Mouse (Mus musculus) liver, embryonic 14.5 days (tissue): Measurements from ENCODE around the gene Itga1. TPM values are rescaled to one million over a fixed set of nuclear protein-coding genes. Genes with fewer than 3 reads are reported as not detected.

ENCODE experiments used
- ATAC-seq: fragments of 200-750 bp; cut with Nextera tagmentation; 2 replicates; pipeline ENCODE4 v1.8.0; 2017; ENCODE audit warnings: moderate number of reproducible peaks, mild to moderate bottlenecking, moderate library complexity; ENCODE audit not compliant: insufficient read depth
- DNase-seq, 3 experiments: peaks; one replicate each; pipeline ENCODE4 v3.0.0-alpha.2; 2012 to 2013; ENCODE audit warnings: low read depth in 3 of 3, low spot score in 3 of 3
- H3K27ac ChIP-seq: fragments of 300-500 bp; sonication (generic); 2 replicates; pipeline ENCODE4 v1.5.1; 2014; ENCODE audit warnings: moderate library complexity, mild to moderate bottlenecking, control low read depth, inconsistent platforms
- H3K27me3 ChIP-seq: fragments of 300-500 bp; sonication (generic); 2 replicates; pipeline ENCODE4 v1.6.1; 2014; ENCODE audit warnings: mild to moderate bottlenecking, low read length, moderate library complexity; ENCODE audit not compliant: control insufficient read depth, insufficient read depth
- H3K36me3 ChIP-seq: fragments of 300-500 bp; sonication (generic); replicated peaks from 2 replicates; pipeline ENCODE4 v1.6.1; 2014; ENCODE audit warnings: low read depth; ENCODE audit not compliant: control insufficient read depth, insufficient read depth
- H3K4me1 ChIP-seq, 2 experiments: fragments of 200-500 bp in 1 of 2; fragments of 300-500 bp in 1 of 2; sonication (generic) in 1 of 2; replicated peaks; 2 replicates each; pipeline ENCODE4 v1.6.1; 2012 to 2014; ENCODE audit warnings: antibody characterized with exemption in 1 of 2, inconsistent platforms in 1 of 2, low read length in 1 of 2; ENCODE audit not compliant: control insufficient read depth in 2 of 2, insufficient read depth in 2 of 2
- H3K4me2 ChIP-seq: fragments of 300-500 bp; sonication (generic); 2 replicates; pipeline ENCODE4 v1.6.1; 2014; ENCODE audit warnings: low read depth, mild to moderate bottlenecking, control low read depth, moderate library complexity
- H3K4me3 ChIP-seq, 2 experiments: fragments of 200-500 bp in 1 of 2; fragments of 300-500 bp in 1 of 2; sonication (generic) in 1 of 2; 2 replicates each; pipeline ENCODE4 v1.5.1; 2012 to 2014; ENCODE audit warnings: low read depth in 2 of 2, low read length in 2 of 2, mild to moderate bottlenecking in 2 of 2, control low read depth in 1 of 2, inconsistent platforms in 1 of 2, moderate library complexity in 1 of 2; ENCODE audit not compliant: insufficient read depth in 1 of 2
- H3K9ac ChIP-seq: fragments of 300-500 bp; sonication (generic); replicated peaks from 2 replicates; pipeline ENCODE4 v1.6.1; 2014; ENCODE audit warnings: mild to moderate bottlenecking, control low read depth, moderate library complexity
- H3K9me3 ChIP-seq: fragments of 300-500 bp; sonication (generic); 2 replicates; pipeline ENCODE4 v1.6.1; 2016; ENCODE audit warnings: low read length, mixed read lengths; ENCODE audit not compliant: control insufficient read depth
- CTCF ChIP-seq: IDR thresholded peaks from 2 replicates; pipeline ENCODE4 v1.5.1; 2016; ENCODE audit warnings: antibody characterized with exemption, low read depth, control low read depth
- EP300 ChIP-seq: IDR thresholded peaks from 2 replicates; pipeline ENCODE4 v1.6.1; 2016; ENCODE audit warnings: antibody characterized with exemption, low read depth
- WGBS: fragments of 180-500 bp; shearing (Covaris S2); extraction: QIAGEN DNeasy Blood & Tissue Kit; methylation state at CpG from one replicate; pipeline ENCODE4 v1.1.7; 2014; ENCODE audit not compliant: insufficient replicate concordance; 5-methylcytosine and 5-hydroxymethylcytosine counted together
- polyA plus RNA-seq, 2 experiments: library from polyadenylated mRNA; depleted of rRNA in 1 of 2; stranded (reverse) in 1 of 2; unstranded in 1 of 2; fragments of >200 nt; fragmentation: Nextera tagmentation in 1 of 2; extraction: Ambion mirVana in 1 of 2; gene quantifications; 2 replicates each; pipeline versions ENCODE4 v1.2.1 to v1.2.3; 2012 to 2014

The Itga1 gene
- polyA plus RNA-seq, 2 experiments: 0.94 to 2.8 TPM

GRCm38 (mm10) chr13:114930996-114931649 is 170.6 kb downstream of the Itga1 start:
- H3K4me3 ChIP-seq: peak overlapping the region; percentile 28 to 39; a peak in 3 of 4 replicates
- DNase-seq (no peak), ATAC-seq (0 out of 2 replicates have a peak, but pooled peaks have one; percentile 24)
- no peaks in the 10 kb centered on the region for H3K9me3 ChIP-seq
- H3K9ac ChIP-seq: no peak overlapping the region
- H3K27ac ChIP-seq: no peak overlapping the region
- peaks cover 0 to 3% of the 10 kb centered on the region in 2 experiments; a peak in 2 of 4 replicates for H3K4me1 ChIP-seq
- H3K36me3 ChIP-seq: no peaks in the 10 kb centered on the region
- H3K4me2 ChIP-seq: peak overlapping the region; percentile 51
- WGBS: under 1% methylated on average over 10 of the region's 10 CpGs
- no peaks in the 10 kb centered on the region for H3K27me3 ChIP-seq
- no peak for TF ChIP-seq EP300
- TF ChIP-seq CTCF: no peak

GRCm38 (mm10) chr13:114924785-114925184 is 177.0 kb downstream of the Itga1 start:
- ATAC-seq (no peak), DNase-seq (no peak)
- H3K4me2 ChIP-seq: no peak overlapping the region
- TF ChIP-seq EP300 (no peak), CTCF (no peak)
- H3K36me3 ChIP-seq: no peaks in the 10 kb centered on the region
- no peaks in the 10 kb centered on the region for H3K9me3 ChIP-seq
- H3K4me1 ChIP-seq: 0 out of 4 replicates have a peak, but pooled peaks cover 0 to 2% of the 10 kb centered on the region in 2 experiments
- no peak overlapping the region for H3K4me3 ChIP-seq
- no peak overlapping the region for H3K27ac ChIP-seq
- H3K9ac ChIP-seq: no peak overlapping the region
- no peaks in the 10 kb centered on the region for H3K27me3 ChIP-seq
- 15% methylated on average over 1 of the region's 1 CpGs for WGBS

- ATAC-seq: peak; percentile 51; the same call in 1 of the 2 replicates
- no peak for TF ChIP-seq EP300
- TF ChIP-seq CTCF: no peak
- H3K36me3 ChIP-seq: no peaks in the 10 kb centered on the region
- H3K9me3 ChIP-seq: no peaks in the 10 kb centered on the region
- 0 out of 4 replicates have a peak, but pooled peaks cover 0 to 2% of the 10 kb centered on the region in 2 experiments for H3K4me1 ChIP-seq
- DNase-seq: peak in 1 of 3 experiments; percentile 11
- H3K4me3 ChIP-seq: no peak overlapping the region
- 54% methylated on average over 9 of the region's 9 CpGs for WGBS
- no peaks in the 10 kb centered on the region for H3K27me3 ChIP-seq
- no peak overlapping the region for H3K9ac ChIP-seq
- H3K27ac ChIP-seq: no peak overlapping the region
- no peak overlapping the region for H3K4me2 ChIP-seq
These were observed 178.4 kb downstream of the Itga1 start for GRCm38 (mm10) chr13:114923331-114923730.

GRCm38 (mm10) chr13:114915767-114916166 is 186.0 kb downstream of the Itga1 start:
- Histone ChIP-seq H3K4me1 (peaks cover 0 to 14% of the 10 kb centered on the region in 2 experiments; a peak in 2 of 4 replicates), H3K9ac (no peak overlapping the region), H3K36me3 (no peaks in the 10 kb centered on the region), H3K4me3 (no peak overlapping the region), H3K27ac (no peak overlapping the region), H3K4me2 (no peak overlapping the region), H3K9me3 (no peaks in the 10 kb centered on the region), H3K27me3 (no peaks in the 10 kb centered on the region)
- WGBS: 14% methylated on average over 5 of the region's 5 CpGs
- no peak for TF ChIP-seq CTCF
- no peak for TF ChIP-seq EP300
- ATAC-seq: peak; percentile 63; the same call in 1 of the 2 replicates
- DNase-seq: no peak

- WGBS: 45% methylated on average over 4 of the region's 4 CpGs
- Histone ChIP-seq H3K4me1 (peaks cover 0 to 14% of the 10 kb centered on the region in 2 experiments; a peak in 2 of 4 replicates), H3K4me3 (no peak overlapping the region), H3K27ac (no peak overlapping the region), H3K9me3 (no peaks in the 10 kb centered on the region), H3K36me3 (no peaks in the 10 kb centered on the region), H3K9ac (no peak overlapping the region), H3K4me2 (no peak overlapping the region), H3K27me3 (no peaks in the 10 kb centered on the region)
- ATAC-seq (peak; percentile 33; the same call in 1 of the 2 replicates), DNase-seq (no peak)
- TF ChIP-seq CTCF (no peak), EP300 (no peak)
These were observed 186.8 kb downstream of the Itga1 start for GRCm38 (mm10) chr13:114914963-114915362.
